Mouse (Mus musculus) embryo, embryonic 11.5 days (tissue): Measurements from ENCODE around the gene Cyp26b1.

Experiments
- DNase-seq: peaks from one replicate; pipeline ENCODE4 v3.0.0-alpha.2; 2012; ENCODE audit warnings: low read depth, low spot score

Cyp26b1 gene

GRCm38 (mm10) chr6:84587471-84588101, 6.1 kb downstream of the Cyp26b1 start:
- DNase-seq, result no peak

GRCm38 (mm10) chr6:84586551-84587200, 7.0 kb downstream of the Cyp26b1 start:
- no peak for DNase-seq

GRCm38 (mm10) chr6:84585686-84586300, 7.9 kb downstream of the Cyp26b1 start:
- DNase-seq, result no peak

GRCm38 (mm10) chr6:84584783-84585685, 8.7 kb downstream of the Cyp26b1 start:
- DNase-seq, result no peak

- DNase-seq, result no peak
Measured at GRCm38 (mm10) chr6:84583841-84584782, 9.6 kb downstream of the Cyp26b1 start.

GRCm38 (mm10) chr6:84583371-84583770, 10.3 kb downstream of the Cyp26b1 start:
- DNase-seq, result peak; percentile 62

- no peak for DNase-seq
Measured at GRCm38 (mm10) chr6:84582826-84583225, 10.9 kb downstream of the Cyp26b1 start.

GRCm38 (mm10) chr6:84581833-84582445, 11.8 kb downstream of the Cyp26b1 start:
- no peak for DNase-seq

GRCm38 (mm10) chr6:84580979-84581832, 12.5 kb downstream of the Cyp26b1 start:
- no peak for DNase-seq

- DNase-seq, result no peak
Measured at GRCm38 (mm10) chr6:84579508-84579907, 14.2 kb downstream of the Cyp26b1 start.

GRCm38 (mm10) chr6:84578928-84579327, 14.8 kb downstream of the Cyp26b1 start:
- no peak for DNase-seq

GRCm38 (mm10) chr6:84577898-84578297, 15.8 kb downstream of the Cyp26b1 start:
- DNase-seq, result no peak

GRCm38 (mm10) chr6:84573905-84574660, 19.6 kb downstream of the Cyp26b1 start:
- DNase-seq, result no peak

- DNase-seq, result no peak
Measured at GRCm38 (mm10) chr6:84570039-84570438, 23.7 kb downstream of the Cyp26b1 start.

GRCm38 (mm10) chr6:84569590-84569989, 24.1 kb downstream of the Cyp26b1 start:
- no peak for DNase-seq

- no peak for DNase-seq
Measured at GRCm38 (mm10) chr6:84568880-84569279, 24.8 kb downstream of the Cyp26b1 start.

- no peak for DNase-seq
Measured at GRCm38 (mm10) chr6:84567696-84568095, 26.0 kb downstream of the Cyp26b1 start.

GRCm38 (mm10) chr6:84566825-84567224, 26.9 kb downstream of the Cyp26b1 start:
- DNase-seq, result no peak

- no peak for DNase-seq
Measured at GRCm38 (mm10) chr6:84565245-84565644, 28.5 kb downstream of the Cyp26b1 start.
